Mouse (Mus musculus): ENCODE measurements around the gene Ankrd12. TPM values are rescaled to one million over a fixed set of nuclear protein-coding genes. Genes with fewer than 3 reads are reported as not detected.
A peak's percentile ranks its signal among the peaks of the same experiment; 100 is the strongest.

Ankrd12 gene
- polyA plus RNA-seq, 1 experiment from 2014 or later = 29.4 TPM

GRCm38 (mm10) chr17:65950183-65950582 is 126.7 kb downstream of the Ankrd12 start:
- no peak for DNase-seq (ENCODE audit: low spot score)
- H3K4me2 ChIP-seq (ENCODE audit: low read depth, low read length) = peak overlapping the region; percentile 53
- no peak for ATAC-seq (replicated peaks; ENCODE audit: insufficient number of reproducible peaks, low FRiP score, low TSS enrichment, low read depth)
- WGBS = 38% methylated on average over 7 of the region's 7 CpGs
- H3K27ac ChIP-seq (replicated peaks; ENCODE audit: low read depth, low read length) = no peak overlapping the region
- no peaks in the 10 kb centered on the region for H3K4me1 ChIP-seq (ENCODE audit: control insufficient read depth, insufficient read depth, low read length)
- H3K9ac ChIP-seq (replicated peaks; ENCODE audit: low read length) = peak overlapping the region; percentile 95
- H3K36me3 ChIP-seq (replicated peaks; ENCODE audit: control insufficient read depth, insufficient read depth, low read depth, low read length) = peaks cover 5% of the 10 kb centered on the region
- H3K27me3 ChIP-seq (ENCODE audit: control insufficient read depth, insufficient read depth, low read length) = no peaks in the 10 kb centered on the region
- no peaks in the 10 kb centered on the region for H3K9me3 ChIP-seq (replicated peaks; ENCODE audit: control insufficient read depth, low read length)
- peak overlapping the region; percentile 94 for H3K4me3 ChIP-seq (ENCODE audit: low read depth, low read length)

GRCm38 (mm10) chr17:65947307-65947706 is 129.6 kb downstream of the Ankrd12 start:
- Histone ChIP-seq H3K9me3 (replicated peaks; ENCODE audit: control insufficient read depth, low read length) (no peaks in the 10 kb centered on the region), H3K27me3 (ENCODE audit: control insufficient read depth, insufficient read depth, low read length) (no peaks in the 10 kb centered on the region), H3K4me2 (ENCODE audit: low read depth, low read length) (no peak overlapping the region), H3K9ac (replicated peaks; ENCODE audit: low read length) (no peak overlapping the region), H3K4me3 (ENCODE audit: low read depth, low read length) (no peak overlapping the region), H3K4me1 (ENCODE audit: control insufficient read depth, insufficient read depth, low read length) (no peaks in the 10 kb centered on the region), H3K36me3 (replicated peaks; ENCODE audit: control insufficient read depth, insufficient read depth, low read depth, low read length) (peaks cover 5% of the 10 kb centered on the region), H3K27ac (replicated peaks; ENCODE audit: low read depth, low read length) (no peak overlapping the region)
- ATAC-seq (replicated peaks; ENCODE audit: insufficient number of reproducible peaks, low FRiP score, low TSS enrichment, low read depth) (no peak), DNase-seq (ENCODE audit: low spot score) (no peak)
- 89% methylated on average over 8 of the region's 8 CpGs for WGBS

GRCm38 (mm10) chr17:65945420-65945819 is 131.5 kb downstream of the Ankrd12 start:
- no peak overlapping the region for H3K4me3 ChIP-seq (ENCODE audit: low read depth, low read length)
- no peaks in the 10 kb centered on the region for H3K4me1 ChIP-seq (ENCODE audit: control insufficient read depth, insufficient read depth, low read length)
- no peaks in the 10 kb centered on the region for H3K9me3 ChIP-seq (replicated peaks; ENCODE audit: control insufficient read depth, low read length)
- H3K4me2 ChIP-seq (ENCODE audit: low read depth, low read length) = no peak overlapping the region
- no peak for DNase-seq (ENCODE audit: low spot score)
- no peak for ATAC-seq (replicated peaks; ENCODE audit: insufficient number of reproducible peaks, low FRiP score, low TSS enrichment, low read depth)
- H3K27ac ChIP-seq (replicated peaks; ENCODE audit: low read depth, low read length) = no peak overlapping the region
- H3K36me3 ChIP-seq (replicated peaks; ENCODE audit: control insufficient read depth, insufficient read depth, low read depth, low read length) = peaks cover 5% of the 10 kb centered on the region
- no peaks in the 10 kb centered on the region for H3K27me3 ChIP-seq (ENCODE audit: control insufficient read depth, insufficient read depth, low read length)
- WGBS = 91% methylated on average over 2 of the region's 2 CpGs
- no peak overlapping the region for H3K9ac ChIP-seq (replicated peaks; ENCODE audit: low read length)

GRCm38 (mm10) chr17:65942394-65942793 is 134.5 kb downstream of the Ankrd12 start:
- no peak for DNase-seq (ENCODE audit: low spot score)
- Histone ChIP-seq H3K9me3 (replicated peaks; ENCODE audit: control insufficient read depth, low read length) (no peaks in the 10 kb centered on the region), H3K4me1 (ENCODE audit: control insufficient read depth, insufficient read depth, low read length) (no peaks in the 10 kb centered on the region), H3K27ac (replicated peaks; ENCODE audit: low read depth, low read length) (no peak overlapping the region), H3K27me3 (ENCODE audit: control insufficient read depth, insufficient read depth, low read length) (no peaks in the 10 kb centered on the region), H3K9ac (replicated peaks; ENCODE audit: low read length) (no peak overlapping the region), H3K36me3 (replicated peaks; ENCODE audit: control insufficient read depth, insufficient read depth, low read depth, low read length) (no peaks in the 10 kb centered on the region; the same call in 1 of the 2 replicates), H3K4me3 (ENCODE audit: low read depth, low read length) (no peak overlapping the region), H3K4me2 (ENCODE audit: low read depth, low read length) (no peak overlapping the region)
- no peak for ATAC-seq (replicated peaks; ENCODE audit: insufficient number of reproducible peaks, low FRiP score, low TSS enrichment, low read depth)
- 67% methylated on average over 4 of the region's 4 CpGs for WGBS

- H3K4me2 ChIP-seq (ENCODE audit: low read depth, low read length) = no peak overlapping the region
- H3K27me3 ChIP-seq (ENCODE audit: control insufficient read depth, insufficient read depth, low read length) = no peaks in the 10 kb centered on the region
- ATAC-seq (replicated peaks; ENCODE audit: insufficient number of reproducible peaks, low FRiP score, low TSS enrichment, low read depth) = no peak
- no peak overlapping the region for H3K4me3 ChIP-seq (ENCODE audit: low read depth, low read length)
- no peak overlapping the region for H3K27ac ChIP-seq (replicated peaks; ENCODE audit: low read depth, low read length)
- 87% methylated on average over 6 of the region's 6 CpGs for WGBS
- no peak for DNase-seq (ENCODE audit: low spot score)
- no peaks in the 10 kb centered on the region for H3K4me1 ChIP-seq (ENCODE audit: control insufficient read depth, insufficient read depth, low read length)
- no peaks in the 10 kb centered on the region; the same call in 1 of the 2 replicates for H3K36me3 ChIP-seq (replicated peaks; ENCODE audit: control insufficient read depth, insufficient read depth, low read depth, low read length)
- H3K9me3 ChIP-seq (replicated peaks; ENCODE audit: control insufficient read depth, low read length) = no peaks in the 10 kb centered on the region
- no peak overlapping the region for H3K9ac ChIP-seq (replicated peaks; ENCODE audit: low read length)
Observed at GRCm38 (mm10) chr17:65941275-65941674, 135.6 kb downstream of the Ankrd12 start.

- Histone ChIP-seq H3K9ac (replicated peaks; ENCODE audit: low read length) (no peak overlapping the region), H3K27me3 (ENCODE audit: control insufficient read depth, insufficient read depth, low read length) (no peaks in the 10 kb centered on the region), H3K4me2 (ENCODE audit: low read depth, low read length) (no peak overlapping the region), H3K27ac (replicated peaks; ENCODE audit: low read depth, low read length) (no peak overlapping the region), H3K4me1 (ENCODE audit: control insufficient read depth, insufficient read depth, low read length) (no peaks in the 10 kb centered on the region), H3K9me3 (replicated peaks; ENCODE audit: control insufficient read depth, low read length) (no peaks in the 10 kb centered on the region), H3K36me3 (replicated peaks; ENCODE audit: control insufficient read depth, insufficient read depth, low read depth, low read length) (no peaks in the 10 kb centered on the region; the same call in 1 of the 2 replicates), H3K4me3 (ENCODE audit: low read depth, low read length) (no peak overlapping the region)
- no peak for ATAC-seq (replicated peaks; ENCODE audit: insufficient number of reproducible peaks, low FRiP score, low TSS enrichment, low read depth)
- WGBS = 82% methylated on average over 12 of the region's 12 CpGs
- DNase-seq (ENCODE audit: low spot score) = no peak
Observed at GRCm38 (mm10) chr17:65940221-65940620, 136.7 kb downstream of the Ankrd12 start.

GRCm38 (mm10) chr17:65939461-65940192 is 137.3 kb downstream of the Ankrd12 start:
- Histone ChIP-seq H3K4me3 (ENCODE audit: low read depth, low read length) (no peak overlapping the region), H3K36me3 (replicated peaks; ENCODE audit: control insufficient read depth, insufficient read depth, low read depth, low read length) (no peaks in the 10 kb centered on the region; the same call in 1 of the 2 replicates), H3K4me2 (ENCODE audit: low read depth, low read length) (no peak overlapping the region), H3K27ac (replicated peaks; ENCODE audit: low read depth, low read length) (no peak overlapping the region), H3K9ac (replicated peaks; ENCODE audit: low read length) (no peak overlapping the region), H3K4me1 (ENCODE audit: control insufficient read depth, insufficient read depth, low read length) (no peaks in the 10 kb centered on the region), H3K9me3 (replicated peaks; ENCODE audit: control insufficient read depth, low read length) (no peaks in the 10 kb centered on the region), H3K27me3 (ENCODE audit: control insufficient read depth, insufficient read depth, low read length) (no peaks in the 10 kb centered on the region)
- ATAC-seq (replicated peaks; ENCODE audit: insufficient number of reproducible peaks, low FRiP score, low TSS enrichment, low read depth) = no peak
- 72% methylated on average over 14 of the region's 14 CpGs for WGBS
- DNase-seq (ENCODE audit: low spot score) = no peak

GRCm38 (mm10) chr17:65937671-65938070 is 139.2 kb downstream of the Ankrd12 start:
- H3K9me3 ChIP-seq (replicated peaks; ENCODE audit: control insufficient read depth, low read length) = no peaks in the 10 kb centered on the region
- WGBS = 91% methylated on average over 9 of the region's 9 CpGs
- H3K27me3 ChIP-seq (ENCODE audit: control insufficient read depth, insufficient read depth, low read length) = no peaks in the 10 kb centered on the region
- peaks cover 4% of the 10 kb centered on the region for H3K36me3 ChIP-seq (replicated peaks; ENCODE audit: control insufficient read depth, insufficient read depth, low read depth, low read length)
- H3K9ac ChIP-seq (replicated peaks; ENCODE audit: low read length) = no peak overlapping the region
- ATAC-seq (replicated peaks; ENCODE audit: insufficient number of reproducible peaks, low FRiP score, low TSS enrichment, low read depth) (no peak), DNase-seq (ENCODE audit: low spot score) (no peak)
- no peak overlapping the region for H3K4me2 ChIP-seq (ENCODE audit: low read depth, low read length)
- no peak overlapping the region for H3K4me3 ChIP-seq (ENCODE audit: low read depth, low read length)
- H3K4me1 ChIP-seq (ENCODE audit: control insufficient read depth, insufficient read depth, low read length) = no peaks in the 10 kb centered on the region
- no peak overlapping the region for H3K27ac ChIP-seq (replicated peaks; ENCODE audit: low read depth, low read length)
